Mouse (Mus musculus): ENCODE data around the gene Med9.

Med9 gene

GRCm38 (mm10) chr11:60003811-60004210 lies 55.8 kb downstream of the Med9 start:
- DNase-seq = peak; percentile 64

- DNase-seq = peak; percentile 47
Measured at GRCm38 (mm10) chr11:60004716-60005115, 56.7 kb downstream of the Med9 start.

GRCm38 (mm10) chr11:60005866-60006265 lies 57.9 kb downstream of the Med9 start:
- no peak for DNase-seq

GRCm38 (mm10) chr11:60009451-60009850 lies 61.4 kb downstream of the Med9 start:
- no peak for DNase-seq

- DNase-seq = no peak
Measured at GRCm38 (mm10) chr11:60011516-60011915, 63.5 kb downstream of the Med9 start.
